Mouse (Mus musculus): ENCODE data around the gene Unc93a.
"Not testable (repeated sequence)": the region's sequence is repeated elsewhere in the genome, so short reads cannot be mapped to it uniquely, and the experiment has no call there.

Unc93a gene

GRCm38 (mm10) chr17:13131710-13132109 is at the start of gene Unc93a:
TSS of gene Unc93a (minus strand) at chr17:13131810.
- DNase-seq (ENCODE audit: low spot score in 2 of 2), result not testable (repeated sequence)

GRCm38 (mm10) chr17:13180491-13180890 is 48.9 kb upstream of the Unc93a start:
- not testable (repeated sequence) for DNase-seq (ENCODE audit: low spot score in 2 of 2)

- DNase-seq (ENCODE audit: low spot score in 2 of 2), result not testable (repeated sequence)
Observed at GRCm38 (mm10) chr17:13179021-13179420, 47.4 kb upstream of the Unc93a start.

GRCm38 (mm10) chr17:13177796-13178195 is 46.2 kb upstream of the Unc93a start:
- DNase-seq (ENCODE audit: low spot score in 2 of 2), result not testable (repeated sequence)

GRCm38 (mm10) chr17:13175609-13176008 is 44.0 kb upstream of the Unc93a start:
- DNase-seq (ENCODE audit: low spot score in 2 of 2), result not testable (repeated sequence)

GRCm38 (mm10) chr17:13174029-13174428 is 42.4 kb upstream of the Unc93a start:
- DNase-seq (ENCODE audit: low spot score in 2 of 2), result not testable (repeated sequence)

GRCm38 (mm10) chr17:13173578-13173977 is 42.0 kb upstream of the Unc93a start:
- not testable (repeated sequence) for DNase-seq (ENCODE audit: low spot score in 2 of 2)

- not testable (repeated sequence) for DNase-seq (ENCODE audit: low spot score in 2 of 2)
Observed at GRCm38 (mm10) chr17:13146128-13146527, 14.5 kb upstream of the Unc93a start.

GRCm38 (mm10) chr17:13144580-13145215 is 13.1 kb upstream of the Unc93a start:
- not testable (repeated sequence) for DNase-seq (ENCODE audit: low spot score in 2 of 2)

- DNase-seq (ENCODE audit: low spot score in 2 of 2), result not testable (repeated sequence)
Observed at GRCm38 (mm10) chr17:13142665-13143064, 11.1 kb upstream of the Unc93a start.

GRCm38 (mm10) chr17:13135356-13135755 is 3.7 kb upstream of the Unc93a start:
- not testable (repeated sequence) for DNase-seq (ENCODE audit: low spot score in 2 of 2)

- DNase-seq (ENCODE audit: low spot score in 2 of 2), result not testable (repeated sequence)
Observed at GRCm38 (mm10) chr17:13132352-13132751, 742 bp upstream of the Unc93a start.

- not testable (repeated sequence) for DNase-seq (ENCODE audit: low spot score in 2 of 2)
Observed at GRCm38 (mm10) chr17:13129737-13130465, 1.7 kb downstream of the Unc93a start.

- DNase-seq (ENCODE audit: low spot score in 2 of 2), result not testable (repeated sequence)
Observed at GRCm38 (mm10) chr17:13129324-13129723, 2.3 kb downstream of the Unc93a start.

GRCm38 (mm10) chr17:13124241-13124640 is 7.4 kb downstream of the Unc93a start:
- not testable (repeated sequence) for DNase-seq (ENCODE audit: low spot score in 2 of 2)

- DNase-seq (ENCODE audit: low spot score in 2 of 2), result not testable (repeated sequence)
Observed at GRCm38 (mm10) chr17:13123308-13124038, 8.1 kb downstream of the Unc93a start.

GRCm38 (mm10) chr17:13112504-13113291 is 18.9 kb downstream of the Unc93a start:
- not testable (repeated sequence) for DNase-seq (ENCODE audit: low spot score in 2 of 2)

- not testable (repeated sequence) for DNase-seq (ENCODE audit: low spot score in 2 of 2)
Observed at GRCm38 (mm10) chr17:13106563-13106962, 25.0 kb downstream of the Unc93a start.

GRCm38 (mm10) chr17:13092960-13093359 is 38.6 kb downstream of the Unc93a start:
- DNase-seq (ENCODE audit: low spot score in 2 of 2), result not testable (repeated sequence)

GRCm38 (mm10) chr17:13092100-13092764 is 39.4 kb downstream of the Unc93a start:
- not testable (repeated sequence) for DNase-seq (ENCODE audit: low spot score in 2 of 2)

GRCm38 (mm10) chr17:13091510-13091909 is 40.1 kb downstream of the Unc93a start:
- DNase-seq (ENCODE audit: low spot score in 2 of 2), result not testable (repeated sequence)

All from spleen, postnatal 4 days (tissue).